Mouse (Mus musculus) bone marrow, adult 2 months (tissue): ENCODE results near the gene Rad18.

Experiments used
- CTCF ChIP-seq: fragments of 200-500 bp; IDR thresholded peaks from 2 replicates; pipeline ENCODE4 v1.5.1; 2011; ENCODE audit warnings: low read length, control low read depth; ENCODE audit not compliant: control insufficient read depth, insufficient read depth
- POLR2A ChIP-seq: fragments of 200-500 bp; IDR thresholded peaks from 2 replicates; pipeline ENCODE4 v1.6.1; 2011; ENCODE audit warnings: low read depth, mild to moderate bottlenecking, control low read depth, low read length, borderline replicate concordance; ENCODE audit not compliant: control insufficient read depth

DNA sequence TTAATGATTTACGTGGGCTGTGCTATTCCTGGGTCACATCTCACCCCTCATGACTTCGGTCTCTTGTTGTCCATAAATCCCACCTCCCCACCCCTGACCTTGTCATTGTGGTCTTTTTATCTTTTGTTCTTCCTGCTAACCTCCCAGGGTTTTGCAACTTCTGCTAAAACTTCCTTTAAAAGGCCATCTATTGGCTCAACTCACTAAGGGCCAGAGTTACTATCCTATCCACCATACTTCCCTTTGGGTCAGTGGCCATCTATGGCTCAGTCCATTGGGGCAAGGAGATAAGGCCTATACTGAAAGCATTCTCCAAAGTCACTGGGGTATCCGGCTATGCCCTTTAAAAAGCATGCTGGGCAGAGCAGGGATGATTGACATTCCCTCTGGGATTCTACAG is 17.5 kb upstream of the Rad18 start:
- TF ChIP-seq POLR2A, result no peak
- no peak for TF ChIP-seq CTCF
